Mouse (Mus musculus): ENCODE measurements around the gene Topbp1. TPM values are rescaled to one million over a fixed set of nuclear protein-coding genes. Genes with fewer than 3 reads are reported as not detected.
A peak's percentile ranks its signal among the peaks of the same experiment; 100 is the strongest.

Topbp1 gene
- polyA plus RNA-seq, 1 experiment from 2014 or later: 32.0 TPM

- 72% methylated on average over 6 of the region's 6 CpGs for WGBS
- H3K27me3 ChIP-seq: no peaks in the 10 kb centered on the region
- H3K9me3 ChIP-seq: no peaks in the 10 kb centered on the region; the same call in 1 of the 2 replicates
- H3K9ac ChIP-seq (replicated peaks): no peak overlapping the region
- no peak overlapping the region for H3K27ac ChIP-seq
- no peak overlapping the region for H3K4me3 ChIP-seq (replicated peaks)
- peaks cover 9% of the 10 kb centered on the region; the same call in 1 of the 2 replicates for H3K4me1 ChIP-seq (replicated peaks)
- ATAC-seq: no peak
- H3K36me3 ChIP-seq: no peaks in the 10 kb centered on the region
- no peak overlapping the region for H3K4me2 ChIP-seq (replicated peaks)
Measured at GRCm38 (mm10) chr9:103391796-103392372, 86.9 kb downstream of the Topbp1 start.

GRCm38 (mm10) chr9:103393256-103393655, 88.2 kb downstream of the Topbp1 start:
- Histone ChIP-seq H3K4me3 (replicated peaks) (no peak overlapping the region), H3K36me3 (no peaks in the 10 kb centered on the region), H3K9me3 (no peaks in the 10 kb centered on the region; the same call in 1 of the 2 replicates), H3K4me2 (replicated peaks) (no peak overlapping the region), H3K4me1 (replicated peaks) (no peaks in the 10 kb centered on the region), H3K9ac (replicated peaks) (no peak overlapping the region), H3K27ac (no peak overlapping the region), H3K27me3 (no peaks in the 10 kb centered on the region)
- WGBS: 89% methylated on average over 11 of the region's 11 CpGs
- no peak for ATAC-seq

GRCm38 (mm10) chr9:103398509-103399157, 93.6 kb downstream of the Topbp1 start:
- H3K9me3 ChIP-seq: peaks cover 5% of the 10 kb centered on the region
- H3K4me2 ChIP-seq (replicated peaks): no peak overlapping the region
- H3K27me3 ChIP-seq: no peaks in the 10 kb centered on the region
- no peak overlapping the region for H3K27ac ChIP-seq
- H3K9ac ChIP-seq (replicated peaks): no peak overlapping the region
- 78% methylated on average over 21 of the region's 21 CpGs for WGBS
- no peak overlapping the region for H3K4me3 ChIP-seq (replicated peaks)
- H3K4me1 ChIP-seq (replicated peaks): no peaks in the 10 kb centered on the region
- H3K36me3 ChIP-seq: 0 out of 2 replicates have a peak, but pooled peaks cover 3% of the 10 kb centered on the region
- 0 out of 2 replicates have a peak, but pooled peaks have one; percentile 27 for ATAC-seq

Other genes starting within 250 kb of the Topbp1 start
- gene Rab6b, start 193.4 kb upstream of the Topbp1 start, polyA plus RNA-seq (2015; fragmentation: Nextera tagmentation; extraction: Ambion mirVana): 58.9 and 64.2 TPM in 2 replicates
- gene Srprb, start 103.1 kb upstream of the Topbp1 start, polyA plus RNA-seq (2015; fragmentation: Nextera tagmentation; extraction: Ambion mirVana): 49.3 and 55.1 TPM in 2 replicates
- gene Gm20425, start 74.9 kb upstream of the Topbp1 start, polyA plus RNA-seq (2015; fragmentation: Nextera tagmentation; extraction: Ambion mirVana): 2.4 TPM in 1 of 2 replicates, not detected in the other
- gene Trf, start 74.8 kb upstream of the Topbp1 start, polyA plus RNA-seq (2015; fragmentation: Nextera tagmentation; extraction: Ambion mirVana): 24.7 and 25.8 TPM in 2 replicates
- 1.5 and 1.6 TPM in 2 replicates for gene 1300017J02Rik, start 133 bp upstream of the Topbp1 start, polyA plus RNA-seq (2015; fragmentation: Nextera tagmentation; extraction: Ambion mirVana)
- 85.2 and 105 TPM in 2 replicates for gene Cdv3, start 60.6 kb downstream of the Topbp1 start, polyA plus RNA-seq (2015; fragmentation: Nextera tagmentation; extraction: Ambion mirVana)
- gene Bfsp2, start 175.2 kb downstream of the Topbp1 start, polyA plus RNA-seq (2015; fragmentation: Nextera tagmentation; extraction: Ambion mirVana): 3.5 and 4.0 TPM in 2 replicates

Measured in midbrain, embryonic 13.5 days (tissue).